Mouse (Mus musculus) liver, embryonic 16.5 days (tissue): ENCODE results near the gene Ccr6. TPM values are rescaled to one million over a fixed set of nuclear protein-coding genes. Genes with fewer than 3 reads are reported as not detected.

Source experiments
- ATAC-seq: fragments of 200-750 bp; cut with Nextera tagmentation; 2 replicates; pipeline ENCODE4 v1.8.0; 2017; ENCODE audit warnings: low read depth, mild to moderate bottlenecking, moderate number of reproducible peaks, moderate library complexity
- H3K27ac ChIP-seq: fragments of 300-500 bp; sonication (generic); 2 replicates; pipeline ENCODE4 v1.5.1; 2014; ENCODE audit warnings: mild to moderate bottlenecking, low read length
- H3K27me3 ChIP-seq: fragments of 300-500 bp; sonication (generic); 2 replicates; pipeline ENCODE4 v1.6.1; 2014; ENCODE audit warnings: low read depth, low read length, mixed read lengths; ENCODE audit not compliant: control insufficient read depth, insufficient read depth
- H3K36me3 ChIP-seq: fragments of 300-500 bp; sonication (generic); 2 replicates; pipeline ENCODE4 v1.6.1; 2014; ENCODE audit warnings: mild to moderate bottlenecking; ENCODE audit not compliant: control insufficient read depth, insufficient read depth
- H3K4me1 ChIP-seq: fragments of 300-500 bp; sonication (generic); 2 replicates; pipeline ENCODE4 v1.6.1; 2014; ENCODE audit warnings: low read depth, low read length, mixed read lengths; ENCODE audit not compliant: control insufficient read depth
- H3K4me2 ChIP-seq: fragments of 300-500 bp; sonication (generic); 2 replicates; pipeline ENCODE4 v1.6.1; 2014; ENCODE audit warnings: low read depth, low read length, mixed read lengths
- H3K4me3 ChIP-seq: fragments of 300-500 bp; sonication (generic); 2 replicates; pipeline ENCODE4 v1.5.1; 2014; ENCODE audit warnings: low read depth, mild to moderate bottlenecking, low read length
- H3K9ac ChIP-seq: fragments of 300-500 bp; sonication (generic); 2 replicates; pipeline ENCODE4 v1.6.1; 2014; ENCODE audit warnings: low read depth, low read length
- H3K9me3 ChIP-seq: fragments of 300-500 bp; sonication (generic); replicated peaks from 2 replicates; pipeline ENCODE4 v1.6.1; 2016; ENCODE audit warnings: low read length; ENCODE audit not compliant: control insufficient read depth
- WGBS: fragments of 180-500 bp; shearing (Covaris S2); extraction: QIAGEN DNeasy Blood & Tissue Kit; methylation state at CpG from one replicate; pipeline ENCODE4 v1.1.7; 2014; ENCODE audit not compliant: insufficient replicate concordance; 5-methylcytosine and 5-hydroxymethylcytosine counted together
- polyA plus RNA-seq: library from polyadenylated mRNA; unstranded; fragments of >200 nt; fragmentation: Nextera tagmentation; extraction: Ambion mirVana; gene quantifications from 2 replicates; pipeline ENCODE4 v1.2.1, GENCODE M21; 2015

Ccr6 gene
- polyA plus RNA-seq, 1 experiment from 2014 or later: 0.08 TPM

DNA sequence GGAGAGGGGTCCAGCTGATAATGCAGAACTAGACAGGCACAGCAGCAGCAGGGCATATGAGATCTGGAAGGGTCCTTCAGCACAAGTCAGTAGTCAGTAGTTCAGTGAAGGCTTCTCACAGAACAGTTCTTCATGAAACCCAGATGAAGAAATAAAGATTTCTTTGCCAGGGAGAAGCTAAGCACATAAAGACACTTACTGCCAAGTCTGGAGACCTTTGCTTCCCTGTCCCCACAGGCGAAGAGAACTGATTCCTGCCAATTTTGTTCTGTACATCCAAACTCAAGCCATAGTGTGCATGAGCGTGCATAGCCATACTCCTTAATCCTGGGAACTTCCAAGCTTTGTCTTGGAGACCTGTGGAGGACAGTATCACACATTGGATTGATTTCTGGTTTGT lies 62.4 kb downstream of the Ccr6 start:
- Histone ChIP-seq H3K9me3 (no peaks in the 10 kb centered on the region), H3K4me1 (no peaks in the 10 kb centered on the region), H3K27me3 (no peaks in the 10 kb centered on the region), H3K9ac (no peak overlapping the region), H3K36me3 (no peaks in the 10 kb centered on the region), H3K4me2 (no peak overlapping the region), H3K27ac (no peak overlapping the region), H3K4me3 (no peak overlapping the region)
- no peak for ATAC-seq
- WGBS: 71% methylated on average over 2 of the region's 2 CpGs

DNA sequence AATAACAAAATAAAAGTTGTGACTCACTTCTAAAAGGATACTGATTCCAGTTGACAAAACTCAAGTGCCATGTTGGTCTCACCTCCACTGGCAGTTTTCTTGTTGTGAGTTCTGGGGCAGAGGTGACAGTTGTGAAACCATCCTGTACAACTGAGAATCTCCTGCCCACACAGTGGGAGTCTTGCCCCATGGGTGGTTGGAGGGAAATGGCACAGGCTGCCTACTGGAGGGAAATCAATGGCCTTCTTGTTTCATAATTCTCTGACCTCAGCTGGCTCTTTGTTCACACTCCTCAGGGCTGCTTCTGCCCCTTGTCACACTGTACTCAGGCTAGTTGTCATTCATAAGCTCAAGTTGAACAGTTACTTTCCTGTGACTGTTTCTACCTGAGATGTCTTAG lies 63.7 kb downstream of the Ccr6 start:
- H3K4me2 ChIP-seq: no peak overlapping the region
- H3K27ac ChIP-seq: no peak overlapping the region
- no peak overlapping the region for H3K4me3 ChIP-seq
- H3K9ac ChIP-seq: no peak overlapping the region
- ATAC-seq: no peak
- H3K9me3 ChIP-seq: no peaks in the 10 kb centered on the region
- no peaks in the 10 kb centered on the region for H3K36me3 ChIP-seq
- H3K4me1 ChIP-seq: no peaks in the 10 kb centered on the region
- H3K27me3 ChIP-seq: no peaks in the 10 kb centered on the region

GRCm38 (mm10) chr17:8301515-8301914 lies 65.7 kb downstream of the Ccr6 start:
- no peak overlapping the region for H3K27ac ChIP-seq
- H3K4me2 ChIP-seq: no peak overlapping the region
- no peaks in the 10 kb centered on the region for H3K4me1 ChIP-seq
- no peaks in the 10 kb centered on the region for H3K36me3 ChIP-seq
- no peak overlapping the region for H3K4me3 ChIP-seq
- H3K27me3 ChIP-seq: no peaks in the 10 kb centered on the region
- 60% methylated on average over 4 of the region's 4 CpGs for WGBS
- no peak for ATAC-seq
- no peak overlapping the region for H3K9ac ChIP-seq
- no peaks in the 10 kb centered on the region for H3K9me3 ChIP-seq

DNA sequence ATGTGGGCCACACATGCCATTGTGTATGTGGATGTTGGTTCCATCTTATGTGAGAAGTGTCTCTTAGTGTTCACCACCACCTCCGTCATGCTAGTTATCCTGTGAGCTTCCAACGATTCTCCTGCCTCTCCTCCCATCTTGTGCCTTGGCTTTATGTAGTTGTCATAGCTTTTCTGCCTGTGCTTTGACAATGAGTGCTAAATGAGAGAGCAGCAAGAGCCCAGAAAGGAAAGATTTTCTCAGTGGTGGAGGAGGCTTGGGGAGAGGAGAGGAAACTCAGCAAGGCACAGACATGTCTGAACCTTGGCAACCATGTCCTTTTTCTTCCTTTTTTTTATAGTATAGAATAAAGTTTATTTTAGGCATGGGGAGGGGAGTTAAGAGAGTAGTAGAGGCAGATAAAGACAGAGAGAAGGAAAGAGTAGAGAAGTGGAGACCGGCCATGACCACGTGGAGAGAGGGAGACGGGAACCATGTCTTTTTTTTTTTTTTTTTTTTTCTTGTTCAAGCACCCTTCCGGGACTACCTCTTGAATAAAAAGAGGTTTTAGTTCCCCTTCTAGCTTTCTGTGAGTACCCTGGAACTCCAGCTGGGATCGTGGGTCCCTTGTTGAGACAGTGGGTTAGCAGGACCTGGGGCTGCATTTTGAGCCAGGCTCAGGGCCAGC lies 67.1 kb downstream of the Ccr6 start:
- Histone ChIP-seq H3K4me3 (no peak overlapping the region), H3K4me1 (no peaks in the 10 kb centered on the region), H3K9me3 (no peaks in the 10 kb centered on the region), H3K27me3 (no peaks in the 10 kb centered on the region), H3K9ac (no peak overlapping the region), H3K4me2 (no peak overlapping the region), H3K36me3 (no peaks in the 10 kb centered on the region), H3K27ac (no peak overlapping the region)
- no peak for ATAC-seq
- 52% methylated on average over 7 of the region's 7 CpGs for WGBS

- Histone ChIP-seq H3K4me2 (no peak overlapping the region), H3K9me3 (no peaks in the 10 kb centered on the region), H3K27ac (no peak overlapping the region), H3K9ac (no peak overlapping the region), H3K4me3 (no peak overlapping the region), H3K27me3 (no peaks in the 10 kb centered on the region), H3K4me1 (no peaks in the 10 kb centered on the region), H3K36me3 (no peaks in the 10 kb centered on the region)
- 65% methylated on average over 5 of the region's 5 CpGs for WGBS
- ATAC-seq: no peak
These were observed 67.8 kb downstream of the Ccr6 start for GRCm38 (mm10) chr17:8303671-8304070.

DNA sequence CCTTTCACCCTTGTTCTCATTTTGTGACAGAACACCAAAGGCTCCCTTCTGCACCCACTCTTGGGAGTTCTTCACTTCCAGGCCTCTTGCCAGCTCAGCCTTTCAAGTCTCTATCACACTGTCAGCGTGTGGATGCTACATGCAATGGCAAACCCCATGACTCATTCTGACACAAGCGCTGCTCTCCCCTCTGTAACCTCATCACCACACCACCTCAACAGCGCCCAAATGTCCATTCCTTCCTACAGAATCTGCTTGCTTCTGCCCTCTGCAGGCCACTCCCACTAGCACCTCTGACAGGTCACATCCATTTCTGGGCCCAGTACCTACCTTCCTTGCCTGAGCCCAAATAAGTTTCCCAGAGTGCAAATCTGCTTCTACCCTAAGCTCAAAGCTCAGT lies 70.0 kb downstream of the Ccr6 start:
- Histone ChIP-seq H3K27me3 (no peaks in the 10 kb centered on the region), H3K4me2 (no peak overlapping the region), H3K9ac (no peak overlapping the region), H3K27ac (no peak overlapping the region), H3K36me3 (no peaks in the 10 kb centered on the region), H3K9me3 (no peaks in the 10 kb centered on the region), H3K4me3 (no peak overlapping the region), H3K4me1 (peaks cover 2% of the 10 kb centered on the region; the same call in 1 of the 2 replicates)
- no peak for ATAC-seq
- 40% methylated on average over 3 of the region's 3 CpGs for WGBS

Other genes starting within 250 kb of the Ccr6 start
- not detected in 2 replicates for gene Gm49673, start 88.3 kb upstream of the Ccr6 start, polyA plus RNA-seq
- gene Rnaset2a, start 87.9 kb upstream of the Ccr6 start, polyA plus RNA-seq: 17.2 and 19.6 TPM in 2 replicates
- 9.3 and 9.9 TPM in 2 replicates for gene Fgfr1op, start 70.5 kb upstream of the Ccr6 start, polyA plus RNA-seq
- gene Mpc1, start 46.9 kb downstream of the Ccr6 start, polyA plus RNA-seq: 168 and 173 TPM in 2 replicates
- gene Sft2d1, start 75.1 kb downstream of the Ccr6 start, polyA plus RNA-seq: 44.5 and 47.4 TPM in 2 replicates
- 0.07 TPM in 1 of 2 replicates, not detected in the other for gene Prr18, start 101.4 kb downstream of the Ccr6 start, polyA plus RNA-seq
- gene T2, start 119.9 kb downstream of the Ccr6 start, polyA plus RNA-seq: not detected in 2 replicates
- not detected in 2 replicates for gene T, start 198.4 kb downstream of the Ccr6 start, polyA plus RNA-seq